Mouse (Mus musculus): ENCODE measurements around the gene Smok3a.
A peak's percentile ranks its signal among the peaks of the same experiment; 100 is the strongest.
"Not testable (repeated sequence)": the region's sequence is repeated elsewhere in the genome, so short reads cannot be mapped to it uniquely, and the experiment has no call there.

Gene Smok3a

DNA sequence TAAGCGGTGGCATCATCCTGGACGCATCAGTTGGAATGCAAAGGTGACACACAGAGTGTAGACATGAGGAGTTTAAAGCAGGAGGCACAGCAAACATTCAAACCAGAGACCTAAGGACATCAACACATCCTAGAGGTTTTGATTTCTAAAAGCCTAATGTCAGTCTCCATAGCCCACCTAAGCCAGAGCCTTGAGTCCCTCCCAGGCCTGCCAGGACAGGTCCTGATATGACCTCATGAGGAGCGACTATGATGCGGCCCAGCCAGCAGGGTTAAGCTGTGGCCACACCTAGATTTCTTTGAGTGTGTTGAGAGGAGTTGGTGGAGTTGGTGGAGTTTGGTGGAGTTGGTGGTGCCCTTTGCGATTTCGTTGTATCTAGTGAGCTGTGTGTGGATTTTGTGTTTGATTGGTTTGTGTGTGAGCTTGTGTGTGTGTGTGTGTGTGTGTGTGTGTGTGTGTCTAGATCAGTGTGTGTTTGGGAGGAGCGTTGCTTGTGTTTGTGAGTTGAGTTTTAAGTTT is at the start of gene Smok3a, which contains the start of gene Smok3b:
Gene Smok3a (plus strand): TSS at position 301 of the 519 bp plus-strand sequence.
Gene Smok3b (plus strand): TSS at position 469 of the 519 bp plus-strand sequence.
- DNase-seq: not testable (repeated sequence)

DNA sequence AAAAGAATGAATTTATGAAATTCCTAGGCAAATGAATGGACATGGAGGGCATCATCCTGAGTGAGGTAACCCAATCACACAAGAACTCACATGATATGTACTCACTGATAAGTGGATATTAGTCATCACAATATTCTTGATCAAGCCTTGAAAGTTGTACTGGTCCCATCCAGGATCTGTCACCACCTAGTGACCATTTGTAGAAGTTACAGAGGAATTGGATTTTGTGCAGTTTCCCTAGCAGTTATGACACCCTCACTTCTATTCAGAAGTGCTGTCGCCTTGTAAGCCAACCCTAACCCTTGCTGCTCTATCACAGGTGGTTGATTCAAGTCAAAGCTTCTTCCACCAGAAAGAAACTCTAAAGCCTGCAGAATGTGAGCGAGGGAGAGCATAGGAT is 47.9 kb upstream of the Smok3a start:
- no peak for DNase-seq

DNA sequence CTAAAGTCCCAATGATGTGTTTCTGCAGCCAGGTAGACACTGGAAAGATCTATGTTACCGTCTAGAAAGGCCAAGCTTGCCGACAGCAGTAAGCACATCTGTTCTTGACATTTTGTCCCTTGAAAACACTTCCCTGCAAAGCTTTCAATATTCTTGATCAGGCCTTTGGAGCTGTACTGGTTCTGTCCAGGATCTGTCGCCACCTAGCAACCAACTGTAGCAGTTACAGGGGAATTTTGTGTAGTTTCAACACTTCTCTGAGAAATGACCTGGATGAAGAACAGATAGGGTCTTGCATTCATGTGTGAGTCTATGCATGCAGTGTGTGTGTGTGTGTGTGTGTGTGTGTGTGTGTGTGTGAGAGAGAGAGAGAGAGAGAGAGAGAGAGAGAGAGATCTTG is 47.3 kb upstream of the Smok3a start:
- DNase-seq: peak in 1 of 2 experiments; percentile 10

DNA sequence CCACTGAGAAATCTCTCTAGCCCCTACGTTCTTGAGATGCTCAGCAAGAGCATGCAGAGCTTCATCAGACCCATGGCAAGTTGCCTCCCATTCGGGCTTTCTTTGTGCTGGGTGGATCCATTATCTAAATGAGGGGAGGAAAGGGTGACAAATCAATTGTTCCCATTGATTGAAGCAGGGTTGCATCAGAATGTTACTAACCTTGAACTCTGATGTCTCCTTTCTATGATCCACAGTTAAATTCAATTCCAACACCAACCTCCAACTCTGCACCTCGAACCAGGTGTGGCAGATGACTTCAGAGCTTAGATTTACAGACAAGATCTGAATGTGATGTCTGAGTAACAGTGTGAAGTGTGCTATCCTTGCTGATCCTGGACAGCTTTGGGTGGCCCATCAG is 46.3 kb upstream of the Smok3a start:
- DNase-seq: no peak

DNA sequence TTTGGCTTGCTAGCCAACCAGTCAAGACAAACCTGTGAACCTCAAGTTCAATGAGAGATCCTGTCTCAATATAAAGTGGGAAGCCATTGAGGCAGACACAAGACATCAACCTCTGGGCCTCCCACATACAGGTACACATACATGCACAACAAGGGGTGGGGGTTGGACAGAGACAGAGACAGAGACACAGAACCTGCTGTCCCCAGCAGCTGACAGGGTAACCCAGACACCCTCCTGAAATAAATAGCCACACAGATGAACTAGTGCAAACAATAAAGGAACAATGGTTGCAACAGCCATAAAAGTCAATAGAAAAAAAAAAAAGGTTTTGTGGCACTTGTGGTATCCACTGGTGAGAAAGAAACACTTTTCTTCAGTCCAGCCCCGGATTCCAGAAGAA is 45.6 kb upstream of the Smok3a start:
- no peak for DNase-seq

DNA sequence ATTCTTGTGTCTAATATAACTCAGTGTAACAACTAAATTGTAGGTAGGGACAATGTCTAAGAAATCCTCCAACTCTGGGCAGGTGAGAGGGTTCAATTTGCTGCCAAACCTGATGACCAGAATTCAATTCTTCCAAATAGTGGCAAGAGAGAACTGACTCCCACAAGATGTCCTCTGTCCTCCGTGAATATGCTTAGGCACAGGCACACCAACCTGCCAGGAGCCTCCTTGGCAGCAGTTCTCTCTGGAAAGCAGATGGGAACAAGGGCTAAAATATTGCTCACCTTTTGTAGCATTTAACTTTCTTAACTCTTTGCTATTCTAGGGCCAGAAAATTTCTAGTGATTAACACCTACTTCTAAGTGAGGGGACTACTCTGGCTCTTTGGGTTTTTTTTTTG is 43.8 kb upstream of the Smok3a start:
- DNase-seq: no peak

DNA sequence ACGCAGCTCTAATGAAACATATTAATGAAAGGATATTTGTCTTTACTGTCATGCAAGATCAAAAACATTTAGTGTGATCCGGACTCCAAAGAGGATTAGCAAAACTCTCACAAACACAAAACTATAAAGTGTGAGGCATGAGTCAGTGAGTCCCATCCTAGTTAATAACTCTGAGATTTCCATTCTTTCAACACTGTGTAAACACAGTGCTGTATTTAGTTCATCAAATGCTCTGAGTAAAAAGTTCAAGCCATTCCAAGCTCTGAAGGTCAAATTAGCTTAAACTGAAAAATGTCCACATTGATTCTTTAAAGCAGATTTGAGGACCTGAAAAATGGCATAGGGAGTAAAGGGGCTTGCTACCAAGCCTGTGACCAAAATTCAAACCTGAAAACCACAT is 42.0 kb upstream of the Smok3a start:
- no peak for DNase-seq

DNA sequence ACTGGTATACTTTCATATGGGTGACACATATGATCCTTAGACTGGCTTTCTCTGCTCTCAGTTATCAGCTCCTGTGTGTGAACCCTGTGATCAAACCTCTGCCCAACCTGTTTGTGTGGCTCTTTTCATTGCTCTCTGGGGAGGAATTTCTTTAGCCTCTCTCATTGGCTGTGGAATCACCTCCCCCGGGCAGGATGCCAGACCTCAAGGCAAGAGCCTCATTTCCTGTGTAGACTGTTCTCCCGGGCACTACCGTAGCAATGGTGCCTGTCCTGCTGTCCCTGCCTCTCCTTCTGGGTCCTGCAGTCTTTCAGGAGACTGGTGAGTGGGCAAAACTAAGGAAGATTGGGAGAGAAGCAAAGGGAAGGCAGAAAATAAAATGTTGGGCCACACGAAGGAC is 39.8 kb upstream of the Smok3a start, which contains the start of gene Azgp1:
Gene Azgp1 (plus strand): TSS at position 221 of the 400 bp plus-strand sequence.
- peak in 1 of 2 experiments; percentile 6 for DNase-seq

DNA sequence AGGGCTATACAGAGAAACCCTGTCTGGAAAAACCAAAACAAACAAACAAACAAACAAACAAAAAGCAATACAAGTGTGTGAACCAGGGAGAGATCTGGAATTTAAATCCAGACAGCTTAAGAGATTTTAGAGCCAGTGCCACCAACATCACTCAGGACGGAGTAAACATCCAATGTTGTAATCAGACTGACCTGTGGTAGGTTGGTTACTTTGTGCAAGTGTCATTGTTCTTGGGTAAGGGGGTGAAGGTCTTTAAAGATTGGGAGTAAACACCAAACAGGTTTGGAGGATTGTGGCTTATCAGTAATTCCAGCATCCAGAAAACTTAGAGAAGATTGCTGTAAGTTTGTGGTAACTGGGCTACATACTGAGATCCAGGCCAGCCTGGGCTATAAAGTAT is 34.7 kb upstream of the Smok3a start:
- DNase-seq: no peak

DNA sequence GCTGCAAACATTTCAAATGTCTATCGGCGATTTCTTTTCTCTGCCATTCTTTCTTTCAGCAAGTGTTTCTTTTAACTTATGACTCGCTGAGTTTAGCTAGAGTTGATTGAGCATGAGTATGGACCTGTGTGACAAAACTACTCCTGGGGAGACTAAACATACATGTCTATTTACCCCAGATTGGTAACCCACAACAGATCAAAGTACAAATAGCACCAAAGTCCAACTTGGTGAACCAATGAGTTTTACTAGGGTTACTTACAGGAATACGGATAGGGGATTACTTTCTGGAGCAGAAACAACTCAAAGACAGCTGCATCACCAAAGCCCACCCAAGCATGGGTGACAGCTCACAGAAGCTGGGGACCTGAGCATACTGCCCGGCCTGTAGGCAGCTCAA is 11.6 kb upstream of the Smok3a start:
- DNase-seq: no peak

DNA sequence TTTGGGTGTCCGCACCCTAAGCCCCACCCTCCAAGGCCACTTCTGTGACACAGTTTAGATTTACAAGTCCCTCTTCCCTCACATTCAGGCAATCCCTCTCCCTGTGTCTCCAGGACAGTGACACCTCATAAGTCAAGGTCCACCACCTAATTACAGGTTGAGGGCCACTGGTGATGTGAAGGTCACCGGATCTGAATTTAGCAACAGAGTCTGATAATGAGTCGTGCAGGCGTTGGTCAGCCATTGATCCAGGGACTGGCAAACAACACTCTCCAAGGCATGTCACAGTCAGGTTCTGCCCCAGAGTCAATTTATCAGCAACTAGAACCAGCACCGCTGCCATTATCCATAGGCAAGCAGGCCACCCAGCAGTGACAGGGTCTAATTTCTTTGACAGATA is 8.7 kb upstream of the Smok3a start:
- no peak for DNase-seq

DNA sequence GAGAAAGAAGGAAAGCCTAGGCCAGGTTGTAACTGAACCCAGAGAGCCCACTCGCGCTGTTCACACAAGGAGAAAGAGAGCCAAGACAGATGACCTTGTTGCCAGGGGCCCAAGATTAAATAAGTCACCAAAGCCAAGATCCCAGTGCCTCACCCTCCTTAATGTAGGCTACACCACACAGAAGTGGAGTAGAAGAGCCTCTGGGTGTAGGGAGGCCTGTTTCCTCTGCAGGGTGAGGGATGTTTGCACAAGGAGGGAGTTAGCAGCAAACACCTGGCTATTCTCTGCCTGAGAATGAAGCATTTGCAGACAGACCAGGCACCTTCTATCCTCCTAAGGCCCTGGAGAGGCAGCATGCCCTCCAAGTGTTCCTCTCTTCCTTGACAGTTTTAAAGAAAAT is 4.5 kb upstream of the Smok3a start:
- DNase-seq: no peak

DNA sequence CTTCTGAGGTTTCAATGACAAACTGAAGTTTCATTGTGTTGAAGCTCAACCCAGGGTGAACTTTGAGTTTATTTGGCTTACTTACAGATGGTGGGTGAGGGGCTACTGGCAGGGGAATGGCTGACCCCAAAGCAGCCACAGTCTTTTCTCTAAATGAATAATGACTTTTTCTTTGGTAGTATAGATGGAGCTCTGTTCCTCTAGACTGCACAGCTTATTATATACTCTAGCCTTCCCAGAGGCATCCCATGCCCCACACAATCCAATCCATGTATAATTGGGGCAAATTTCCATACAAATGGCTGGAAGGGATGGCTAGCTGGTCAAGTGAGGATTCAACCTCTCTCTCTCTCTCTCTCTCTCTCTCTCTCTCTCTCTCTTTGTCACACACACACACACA is 4.1 kb upstream of the Smok3a start:
- no peak for DNase-seq

DNA sequence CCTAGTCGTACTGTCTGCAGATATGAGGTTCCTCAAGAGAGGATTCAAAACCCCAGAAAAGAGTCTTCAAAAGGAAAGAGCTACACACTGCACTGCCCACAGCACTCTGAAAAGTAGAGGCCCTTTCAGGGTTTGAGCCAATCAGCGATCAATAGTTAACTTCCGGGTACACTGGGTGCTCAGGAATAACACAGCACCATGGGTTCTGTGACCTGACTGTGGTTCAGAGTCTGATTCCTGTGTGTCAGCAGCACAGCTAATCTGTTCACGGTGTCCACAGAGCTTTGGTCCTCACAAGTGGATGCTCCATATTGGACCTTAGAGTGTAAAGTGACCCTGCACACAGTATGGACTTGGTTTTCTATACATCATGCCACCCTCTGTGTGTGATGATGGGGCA is 1.5 kb upstream of the Smok3a start:
- DNase-seq: not testable (repeated sequence)

DNA sequence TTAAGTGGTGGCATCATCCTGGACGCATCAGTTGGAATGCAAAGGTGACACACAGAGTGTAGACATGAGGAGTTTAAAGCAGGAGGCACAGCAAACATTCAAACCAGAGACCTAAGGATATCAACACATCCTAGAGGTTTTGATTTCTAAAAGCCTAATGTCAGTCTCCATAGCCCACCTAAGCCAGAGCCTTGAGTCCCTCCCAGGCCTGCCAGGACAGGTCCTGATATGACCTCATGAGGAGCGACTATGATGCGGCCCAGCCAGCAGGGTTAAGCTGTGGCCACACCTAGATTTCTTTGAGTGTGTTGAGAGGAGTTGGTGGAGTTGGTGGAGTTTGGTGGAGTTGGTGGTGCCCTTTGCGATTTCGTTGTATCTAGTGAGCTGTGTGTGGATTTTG is 31.8 kb downstream of the Smok3a start, which contains the start of gene Smok3c:
Gene Smok3c (plus strand): TSS at position 301 of the 400 bp plus-strand sequence.
- not testable (repeated sequence) for DNase-seq

DNA sequence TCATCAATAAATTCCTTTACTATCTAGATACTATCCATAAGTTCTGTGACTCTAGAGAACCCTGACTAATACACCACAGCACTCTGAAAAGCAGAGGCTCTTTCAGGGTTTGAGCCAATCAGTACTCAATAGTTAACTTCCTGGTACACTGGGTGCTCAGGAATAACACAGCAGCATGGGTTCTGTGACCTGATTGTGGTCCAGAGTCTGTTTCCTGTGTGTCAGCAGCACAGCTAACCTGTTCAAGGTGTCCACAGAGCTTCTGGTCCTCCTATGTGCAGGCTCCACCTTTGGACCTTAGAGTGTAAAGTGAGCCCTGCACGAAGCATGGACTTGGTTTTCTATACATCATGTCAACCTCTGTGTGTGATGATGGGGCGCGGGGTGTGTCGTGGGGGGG is 52.7 kb downstream of the Smok3a start:
- no peak for DNase-seq

DNA sequence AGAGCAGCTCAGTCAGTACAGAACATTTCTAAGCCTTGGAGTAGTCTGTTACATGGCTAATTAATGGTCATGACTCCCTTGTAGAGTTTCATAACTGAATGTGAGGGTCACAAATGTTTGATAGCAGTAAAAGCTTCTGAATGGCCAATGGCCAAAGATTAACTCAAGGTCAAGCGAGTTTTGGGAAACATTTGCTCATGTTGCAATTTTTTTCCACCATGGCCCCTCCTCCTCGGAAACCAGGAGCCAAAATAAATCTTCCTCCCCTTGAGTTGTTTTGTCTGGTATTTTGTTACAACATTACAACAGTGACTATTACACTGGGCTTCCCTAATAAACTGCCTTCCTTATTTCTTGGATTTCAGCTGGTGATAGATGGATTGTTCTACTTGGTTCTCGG is 54.6 kb downstream of the Smok3a start:
- no peak for DNase-seq

DNA sequence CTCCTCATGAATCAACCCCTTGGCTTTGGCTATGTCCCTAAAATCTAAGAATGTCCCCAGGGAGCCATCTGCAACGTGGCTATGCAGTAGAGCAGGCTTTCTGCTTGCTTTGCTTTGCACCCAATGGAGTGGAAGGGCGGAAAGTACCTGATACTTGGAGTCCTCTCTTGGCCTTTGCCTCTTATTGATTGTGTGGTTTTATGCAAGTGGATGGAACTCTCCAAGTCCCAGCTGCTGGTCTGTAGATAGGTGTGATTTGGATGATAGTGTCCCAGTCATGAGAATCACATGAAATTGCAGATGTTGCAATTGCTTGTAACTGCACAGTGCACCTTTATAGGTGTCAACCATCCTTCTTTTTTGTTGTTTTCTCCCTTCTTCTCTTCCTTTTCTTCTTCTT is 55.1 kb downstream of the Smok3a start:
- DNase-seq: no peak

DNA sequence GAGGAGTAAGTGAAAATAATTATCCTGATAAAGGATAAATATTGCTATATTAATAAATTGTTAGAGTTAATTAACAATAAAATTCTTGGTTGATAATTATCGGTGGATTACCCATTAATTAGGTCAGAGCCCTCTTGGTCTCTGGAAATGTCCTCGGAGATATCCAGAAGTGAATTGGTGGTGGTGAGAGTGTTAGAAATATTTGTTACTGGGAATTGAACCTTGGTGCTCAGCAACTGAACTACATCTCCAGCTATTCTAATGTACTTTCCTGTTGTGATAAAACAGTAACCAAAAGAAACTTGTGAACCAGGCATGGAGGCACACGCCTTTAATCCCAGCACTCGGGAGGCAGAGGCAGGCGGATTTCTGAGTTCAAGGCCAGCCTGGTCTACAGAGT is 59.4 kb downstream of the Smok3a start:
- DNase-seq: no peak

DNA sequence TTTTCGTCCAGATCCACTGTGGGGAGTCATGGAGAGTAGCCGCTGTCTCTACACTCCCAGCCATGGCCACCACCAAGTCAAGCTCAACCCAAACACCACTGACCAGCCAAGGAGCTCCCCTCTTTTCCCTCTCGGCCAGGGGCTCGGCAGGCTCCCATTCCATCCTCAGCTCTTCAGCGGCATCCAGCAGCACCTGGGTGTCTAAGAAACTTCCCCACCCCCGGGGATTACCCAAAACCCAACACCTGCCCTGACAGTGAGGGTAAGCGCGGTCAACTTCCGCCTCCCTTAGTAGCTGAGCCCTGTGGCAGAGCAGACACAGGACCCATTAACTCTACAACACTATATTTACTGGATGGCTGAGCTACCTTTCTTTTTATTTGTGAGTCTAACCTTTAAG is 60.4 kb downstream of the Smok3a start:
- no peak for DNase-seq

DNA sequence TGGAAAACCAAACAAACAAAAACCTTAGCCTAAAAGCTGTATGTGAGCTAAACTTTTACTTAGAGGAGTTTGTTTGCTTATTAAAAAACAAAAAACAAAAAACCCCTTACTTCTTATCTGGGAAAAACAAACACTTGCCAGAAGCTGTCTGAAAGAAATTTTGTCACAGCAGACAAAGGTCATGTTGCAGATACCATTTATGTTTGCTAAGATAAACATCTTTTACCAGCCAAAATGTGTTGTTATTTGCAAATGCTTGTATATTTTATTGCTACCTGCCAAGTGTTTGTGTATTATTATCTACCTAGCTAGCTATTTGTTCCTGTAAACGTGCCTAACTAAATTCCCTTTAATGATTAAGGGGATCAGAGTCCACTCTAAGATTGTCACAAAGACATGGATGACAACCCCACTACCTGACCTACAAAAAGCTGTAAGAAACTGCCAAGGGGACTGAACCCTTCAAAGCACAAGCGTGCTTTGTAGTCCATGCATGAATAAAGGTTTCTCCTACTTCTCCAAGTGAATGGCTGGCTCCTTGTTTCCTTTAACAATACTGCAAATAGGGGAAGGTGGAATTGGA is 62.3 kb downstream of the Smok3a start:
- no peak for DNase-seq

DNA sequence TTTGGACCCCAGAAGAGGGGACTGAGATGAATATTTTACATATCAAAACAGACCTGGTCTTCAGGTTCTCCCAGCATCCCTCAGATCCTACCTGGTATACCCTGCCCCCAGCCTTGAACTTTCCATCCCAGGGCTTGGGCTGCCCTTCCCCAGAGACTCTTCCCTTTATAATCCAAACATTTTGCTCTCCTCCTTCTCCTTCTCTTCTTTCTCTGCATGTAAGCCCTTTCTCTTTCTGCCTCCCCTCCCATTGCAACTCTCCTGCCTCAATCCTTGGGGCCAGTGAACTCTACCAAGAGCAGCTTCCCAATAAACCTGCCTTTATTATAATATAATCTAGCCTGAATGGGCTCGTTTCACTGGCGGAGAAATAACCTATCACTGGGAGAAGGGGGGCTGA is 62.9 kb downstream of the Smok3a start:
- DNase-seq: no peak

All from cerebellum, postnatal 14 days (tissue).